Mouse (Mus musculus) kidney, postnatal 10 days (tissue): Measurements from ENCODE around the gene Bcr.

Experiments used
- DNase-seq: peaks from one replicate; pipeline ENCODE4 v3.0.0; 2021; ENCODE audit warnings: mixed read lengths

Gene Bcr

DNA sequence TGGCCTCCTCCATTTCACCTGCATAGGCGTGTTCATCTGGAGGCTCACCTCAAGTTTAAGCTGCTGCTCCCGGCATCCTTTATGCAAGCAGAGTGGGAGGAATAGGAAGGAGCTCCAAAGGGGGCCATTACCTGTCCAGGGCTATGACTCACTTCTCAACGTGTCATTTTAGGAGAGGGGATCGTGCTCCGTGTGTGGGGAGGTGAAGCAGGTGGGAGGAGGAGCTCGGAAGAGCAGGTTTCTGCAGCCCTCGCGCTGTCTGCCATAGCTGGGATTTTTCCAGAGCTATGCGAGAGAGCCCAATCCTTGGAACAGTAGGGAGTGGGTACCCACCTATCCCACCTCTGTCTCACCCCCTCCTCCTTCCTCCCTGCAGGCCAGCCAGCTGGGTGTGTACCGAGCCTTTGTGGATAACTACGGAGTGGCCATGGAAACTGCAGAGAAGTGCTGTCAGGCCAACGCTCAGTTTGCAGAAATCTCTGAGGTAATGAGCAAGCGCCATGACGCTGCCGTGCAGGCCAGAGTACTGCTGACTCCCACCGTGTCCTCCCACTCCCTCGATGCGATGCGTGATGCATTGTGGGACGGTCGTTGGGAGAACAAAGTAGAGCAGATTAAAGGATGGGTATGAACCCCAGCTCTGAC lies 75.2 kb downstream of the Bcr start:
- no peak for DNase-seq

DNA sequence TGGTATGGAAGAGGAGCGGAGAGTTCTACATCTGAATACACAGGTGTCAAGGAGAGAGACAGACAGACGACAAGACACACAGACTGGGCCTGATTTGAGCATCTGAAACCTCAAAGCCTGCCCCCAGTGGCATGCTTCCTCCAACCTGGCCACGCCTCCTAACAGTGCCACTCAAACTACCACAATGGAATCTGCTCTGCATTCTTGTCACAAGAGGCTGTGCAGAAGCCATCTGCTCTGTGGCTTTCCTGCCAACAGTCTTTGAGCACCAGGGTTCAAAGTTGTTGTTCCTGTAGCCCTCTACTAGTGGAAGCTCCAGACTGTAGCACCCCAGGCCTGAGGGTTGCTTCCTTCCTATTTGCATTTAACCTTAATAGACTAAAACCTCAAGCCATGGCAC lies 76.8 kb downstream of the Bcr start:
- no peak for DNase-seq

DNA sequence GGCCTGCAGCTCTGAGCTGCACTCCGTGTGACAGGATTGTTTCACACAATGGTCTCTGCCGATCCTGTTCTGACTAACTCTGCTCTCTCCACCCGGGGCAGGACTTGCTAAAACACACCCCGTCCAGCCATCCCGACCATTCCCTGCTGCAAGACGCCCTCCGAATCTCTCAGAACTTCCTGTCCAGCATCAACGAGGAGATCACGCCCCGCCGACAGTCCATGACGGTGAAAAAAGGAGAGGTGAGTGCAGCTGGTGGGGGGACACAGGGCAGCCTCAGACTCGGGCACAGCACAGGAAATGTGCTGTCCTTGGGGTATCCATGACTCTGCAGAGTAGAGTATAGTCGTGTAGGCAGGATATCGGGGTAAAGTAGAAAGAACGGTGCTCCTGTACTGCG lies 84.8 kb downstream of the Bcr start:
- no peak for DNase-seq

- DNase-seq, result no peak
These were observed 85.6 kb downstream of the Bcr start for GRCm38 (mm10) chr10:75146001-75146400.

- no peak for DNase-seq
These were observed 86.2 kb downstream of the Bcr start for GRCm38 (mm10) chr10:75146619-75147018.

DNA sequence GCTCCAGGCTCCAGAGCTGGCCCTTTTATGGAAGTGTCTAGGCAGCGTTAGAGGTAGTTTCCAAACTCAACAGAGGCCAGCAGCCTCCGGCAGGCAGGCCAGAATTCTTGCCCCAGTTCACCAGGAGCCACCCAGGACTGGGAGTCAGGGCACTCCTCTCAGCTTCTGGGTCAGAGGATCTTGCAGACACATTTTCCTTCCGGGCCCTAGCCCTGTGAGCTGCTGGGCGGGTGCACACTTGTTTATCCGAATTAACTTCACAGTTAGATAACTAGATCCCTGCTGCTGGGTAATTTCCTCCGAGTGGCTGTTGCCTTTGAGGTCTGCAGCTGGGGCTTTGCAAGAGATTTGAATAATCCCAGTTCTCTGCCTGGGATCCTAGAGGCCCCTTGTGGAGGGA lies 87.9 kb downstream of the Bcr start:
- no peak for DNase-seq

DNA sequence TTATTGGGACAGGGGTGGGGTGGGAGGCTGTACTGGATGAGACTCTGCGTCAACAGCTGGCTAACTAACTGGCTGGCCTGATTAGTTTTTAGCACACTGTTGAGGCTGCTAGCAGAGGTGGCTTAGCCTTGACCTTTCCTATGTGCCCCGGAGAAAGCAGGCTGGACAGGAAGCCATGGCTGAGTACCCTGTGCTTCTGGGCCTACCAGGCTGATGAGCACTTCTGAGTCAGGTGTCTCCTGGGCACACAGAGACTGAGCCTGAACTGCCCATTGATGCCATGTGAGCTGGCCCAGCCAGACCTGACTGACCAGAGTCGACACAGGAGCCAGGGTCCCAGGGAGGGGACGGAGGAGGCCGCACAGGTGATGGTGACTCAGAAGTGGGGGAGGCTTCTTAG lies 90.0 kb downstream of the Bcr start:
- no peak for DNase-seq

- DNase-seq, result peak; percentile 85
These were observed 90.9 kb downstream of the Bcr start for GRCm38 (mm10) chr10:75151311-75151710.

DNA sequence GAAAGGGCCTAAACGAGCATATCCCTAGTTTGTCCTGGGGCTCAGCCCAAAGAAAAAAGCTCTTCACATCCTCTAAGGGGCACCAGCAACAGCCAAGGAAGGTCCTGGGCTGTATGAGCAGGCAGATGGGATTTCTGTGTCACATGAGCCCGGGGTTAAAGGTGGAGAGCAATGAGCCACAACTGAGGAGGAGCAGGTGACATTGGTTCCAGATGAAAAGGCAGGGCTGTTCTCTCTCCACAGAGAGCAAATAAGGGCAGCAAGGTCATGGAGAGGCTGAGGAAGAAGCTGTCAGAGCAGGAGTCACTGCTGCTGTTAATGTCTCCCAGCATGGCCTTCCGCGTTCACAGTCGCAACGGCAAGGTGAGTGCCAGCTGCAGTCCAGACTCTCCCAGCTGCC lies 96.4 kb downstream of the Bcr start:
- peak; percentile 51 for DNase-seq

- DNase-seq, result no peak
These were observed 97.3 kb downstream of the Bcr start for GRCm38 (mm10) chr10:75157713-75158112.

GRCm38 (mm10) chr10:75158356-75158755 lies 98.0 kb downstream of the Bcr start:
- DNase-seq, result no peak

GRCm38 (mm10) chr10:75160171-75160900 lies 99.9 kb downstream of the Bcr start:
- DNase-seq, result peak; percentile 52

GRCm38 (mm10) chr10:75165825-75166481 lies 105.6 kb downstream of the Bcr start:
- DNase-seq, result no peak

- DNase-seq, result peak; percentile 3
These were observed 106.2 kb downstream of the Bcr start for GRCm38 (mm10) chr10:75166601-75167000.

DNA sequence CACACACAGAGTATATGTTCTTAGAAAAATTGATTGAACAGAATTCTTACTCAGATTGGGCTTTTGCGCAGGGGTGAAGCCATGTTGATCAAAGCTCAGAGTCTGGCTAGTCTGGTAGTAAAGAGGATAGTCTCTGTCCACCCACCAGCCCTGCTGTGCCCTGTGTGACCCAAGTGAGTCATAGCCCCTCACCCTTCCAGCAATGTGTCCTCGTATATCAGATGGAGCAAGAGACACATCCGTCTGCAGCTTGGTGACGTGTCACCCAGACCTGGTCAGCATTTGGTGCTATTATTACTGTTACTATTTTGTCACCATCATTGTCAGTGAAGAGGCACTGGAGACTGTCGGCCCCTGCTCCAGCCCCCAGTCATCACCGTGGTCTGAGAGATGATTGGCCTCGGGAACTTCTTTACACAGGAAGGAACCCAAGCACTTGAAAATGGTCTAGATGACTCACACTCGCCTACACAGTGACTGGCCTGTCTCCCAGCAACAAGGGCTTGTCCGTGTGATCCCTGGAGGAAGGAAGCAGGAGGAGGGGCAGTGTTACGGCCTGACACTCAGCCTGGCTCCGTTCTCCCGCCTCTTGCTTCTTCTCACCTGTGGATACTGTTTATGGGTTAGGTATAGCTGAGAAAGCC lies 109.9 kb downstream of the Bcr start:
- DNase-seq, result peak; percentile 57

- peak; percentile 37 for DNase-seq
These were observed 112.7 kb downstream of the Bcr start for GRCm38 (mm10) chr10:75173056-75173455.

DNA sequence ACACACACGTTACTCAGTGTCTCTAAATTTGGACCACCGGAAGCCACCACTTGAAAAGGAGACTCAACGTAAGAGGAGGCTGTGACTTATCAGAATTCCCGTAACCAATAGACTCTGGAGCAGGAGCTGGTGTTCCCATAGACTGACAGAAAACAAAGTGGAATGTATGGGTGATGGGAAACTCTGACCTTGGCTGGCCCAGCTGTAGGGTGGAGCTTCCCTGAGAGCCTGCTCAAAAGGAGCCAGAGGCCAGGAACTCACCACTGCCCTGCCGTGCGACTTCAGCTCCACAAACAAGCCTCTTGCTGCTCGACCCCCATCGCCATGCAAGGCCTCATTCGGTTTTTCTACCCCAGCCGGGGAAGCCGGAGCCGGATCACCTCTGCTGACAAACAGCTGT lies 113.3 kb downstream of the Bcr start:
- DNase-seq, result no peak

DNA sequence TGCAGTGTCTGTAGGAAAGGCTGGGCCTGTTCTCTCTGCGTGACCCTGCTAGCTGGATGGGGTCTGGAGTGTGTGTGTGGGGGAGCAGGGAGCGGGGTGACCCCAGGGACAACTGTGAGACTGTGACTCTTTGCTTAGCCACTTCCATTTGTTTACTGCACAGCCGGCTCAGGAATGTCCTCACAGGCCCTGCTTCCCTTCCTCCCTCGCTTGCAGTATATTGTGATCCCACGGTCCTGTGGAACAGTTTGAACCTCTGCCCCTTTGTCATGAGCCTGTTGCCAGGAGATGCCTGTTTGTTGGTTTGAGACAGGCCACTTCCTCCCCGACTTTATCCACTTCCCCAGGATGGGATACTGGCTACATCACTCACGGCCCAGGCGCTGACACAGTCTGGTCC lies 116.1 kb downstream of the Bcr start:
- peak; percentile 36 for DNase-seq

DNA sequence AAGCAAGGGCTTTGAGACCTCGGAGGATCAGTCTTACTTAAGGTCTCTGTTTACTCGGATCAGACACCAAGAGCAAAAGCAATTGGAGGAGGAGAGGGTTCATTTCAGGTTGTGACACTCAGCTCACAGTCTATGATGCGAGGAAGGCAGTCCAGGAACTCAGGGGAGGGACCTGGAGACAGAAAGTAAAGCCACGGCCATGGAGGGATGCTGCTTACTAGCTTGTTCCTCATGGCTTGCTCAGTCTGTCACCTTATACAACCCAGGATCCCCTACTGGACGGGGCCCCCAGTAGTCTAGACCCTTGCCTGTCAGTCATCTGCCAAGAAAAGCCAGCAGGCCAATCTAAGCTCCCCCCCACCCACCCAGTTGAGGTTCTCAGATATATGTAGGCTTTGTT lies 118.5 kb downstream of the Bcr start:
- no peak for DNase-seq

- DNase-seq, result peak; percentile 85
These were observed 121.9 kb downstream of the Bcr start for GRCm38 (mm10) chr10:75182151-75182774.

GRCm38 (mm10) chr10:75184826-75185225 lies 124.4 kb downstream of the Bcr start:
- DNase-seq, result no peak

- DNase-seq, result no peak
These were observed 126.2 kb downstream of the Bcr start for GRCm38 (mm10) chr10:75186551-75186950.

DNA sequence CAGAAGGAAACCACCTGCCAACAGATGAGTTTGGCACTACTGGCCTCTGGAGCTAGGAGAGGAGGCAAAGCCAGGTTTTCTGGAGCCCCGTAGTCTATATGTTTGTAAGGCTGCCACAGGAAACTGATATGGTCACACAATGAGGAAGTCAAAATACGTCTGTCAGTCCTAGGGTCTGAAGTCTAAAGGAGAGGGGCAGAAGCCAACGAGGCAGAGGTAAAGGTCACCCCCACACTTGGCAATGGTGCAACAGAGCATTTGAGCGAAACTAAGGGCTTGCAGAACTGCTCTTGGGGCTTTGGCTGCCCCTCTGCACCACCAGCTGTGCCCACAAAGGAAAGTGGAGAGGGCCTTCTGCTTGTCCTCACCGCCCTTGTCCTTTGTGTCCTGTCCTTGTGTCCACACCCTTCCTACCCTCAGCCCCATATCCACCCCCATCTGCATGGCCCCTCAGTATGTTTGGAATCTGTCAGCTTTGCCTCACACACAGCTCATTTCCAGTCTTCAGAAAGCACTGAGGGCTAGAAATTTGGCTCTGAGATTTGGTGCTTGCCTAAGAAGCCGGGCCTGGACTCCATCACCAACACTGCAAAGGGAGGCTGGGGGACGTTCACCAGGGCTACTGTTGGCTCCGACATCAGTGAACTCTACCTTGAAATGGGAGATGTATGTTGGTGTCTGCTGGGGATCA lies 127.1 kb downstream of the Bcr start:
- no peak for DNase-seq
